Mouse (Mus musculus) adrenal gland (tissue): Measurements from ENCODE around the gene Camta1.

Experiments used
- intact Hi-C: fragments of 180-260 bp; cut with DNase I; formaldehyde crosslinking; loops from one replicate; pipeline ENCODE4 v1.15.1; 2025

Camta1 gene

GRCm38 (mm10) chr4:151474895-151475470 is 386.7 kb downstream of the Camta1 start:
- intact Hi-C loops: loop anchor here (10.0 kb wide), 1 partner anchor 140 kb away; no protein-coding TSS in a partner anchor

- intact Hi-C loops: loop anchor here (10.0 kb wide), 1 partner anchor 137 kb away; no protein-coding TSS in a partner anchor
Measured at GRCm38 (mm10) chr4:151471886-151472285, 389.8 kb downstream of the Camta1 start.

GRCm38 (mm10) chr4:151468381-151468780 is 393.3 kb downstream of the Camta1 start:
- intact Hi-C loops: no loop called here

GRCm38 (mm10) chr4:151458686-151459085 is 403.0 kb downstream of the Camta1 start:
- intact Hi-C loops: no loop called here

- intact Hi-C loops: no loop called here
Measured at GRCm38 (mm10) chr4:151454611-151455010, 407.1 kb downstream of the Camta1 start.

- intact Hi-C loops: no loop called here
Measured at GRCm38 (mm10) chr4:151454065-151454464, 407.6 kb downstream of the Camta1 start.

- intact Hi-C loops: no loop called here
Measured at GRCm38 (mm10) chr4:151451885-151452284, 409.8 kb downstream of the Camta1 start.

- intact Hi-C loops: no loop called here
Measured at GRCm38 (mm10) chr4:151449981-151450380, 411.7 kb downstream of the Camta1 start.

- intact Hi-C loops: no loop called here
Measured at GRCm38 (mm10) chr4:151448341-151448740, 413.3 kb downstream of the Camta1 start.

- intact Hi-C loops: no loop called here
Measured at GRCm38 (mm10) chr4:151444665-151445064, 417.0 kb downstream of the Camta1 start.

- intact Hi-C loops: no loop called here
Measured at GRCm38 (mm10) chr4:151438561-151438960, 423.1 kb downstream of the Camta1 start.

- intact Hi-C loops: no loop called here
Measured at GRCm38 (mm10) chr4:151437859-151438258, 423.8 kb downstream of the Camta1 start.

- intact Hi-C loops: no loop called here
Measured at GRCm38 (mm10) chr4:151425133-151425532, 436.5 kb downstream of the Camta1 start.

GRCm38 (mm10) chr4:151422922-151423321 is 438.8 kb downstream of the Camta1 start:
- intact Hi-C loops: no loop called here

- intact Hi-C loops: no loop called here
Measured at GRCm38 (mm10) chr4:151422361-151422760, 439.3 kb downstream of the Camta1 start.

GRCm38 (mm10) chr4:151418344-151418875 is 443.3 kb downstream of the Camta1 start:
- intact Hi-C loops: no loop called here

GRCm38 (mm10) chr4:151415812-151416211 is 445.9 kb downstream of the Camta1 start:
- intact Hi-C loops: no loop called here

GRCm38 (mm10) chr4:151415376-151415775 is 446.3 kb downstream of the Camta1 start:
- intact Hi-C loops: no loop called here

- intact Hi-C loops: no loop called here
Measured at GRCm38 (mm10) chr4:151414952-151415351, 446.7 kb downstream of the Camta1 start.

GRCm38 (mm10) chr4:151411641-151412061 is 450.0 kb downstream of the Camta1 start:
- intact Hi-C loops: no loop called here

- intact Hi-C loops: no loop called here
Measured at GRCm38 (mm10) chr4:151411016-151411415, 450.7 kb downstream of the Camta1 start.

GRCm38 (mm10) chr4:151409291-151409690 is 452.4 kb downstream of the Camta1 start:
- intact Hi-C loops: loop anchor here (10.0 kb wide), 1 partner anchor 74 kb away; no protein-coding TSS in a partner anchor

- intact Hi-C loops: loop anchor here (10.0 kb wide), 1 partner anchor 74 kb away; no protein-coding TSS in a partner anchor
Measured at GRCm38 (mm10) chr4:151408811-151409210, 452.9 kb downstream of the Camta1 start.
